Mouse (Mus musculus): ENCODE measurements at regions not wholly inside any gene's neighbourhood (a gene's known extent, or its start where the extent isn't known, plus 50 kb on each side); places are given as distances from the start of the nearest gene placed in this dataset.

DNA sequence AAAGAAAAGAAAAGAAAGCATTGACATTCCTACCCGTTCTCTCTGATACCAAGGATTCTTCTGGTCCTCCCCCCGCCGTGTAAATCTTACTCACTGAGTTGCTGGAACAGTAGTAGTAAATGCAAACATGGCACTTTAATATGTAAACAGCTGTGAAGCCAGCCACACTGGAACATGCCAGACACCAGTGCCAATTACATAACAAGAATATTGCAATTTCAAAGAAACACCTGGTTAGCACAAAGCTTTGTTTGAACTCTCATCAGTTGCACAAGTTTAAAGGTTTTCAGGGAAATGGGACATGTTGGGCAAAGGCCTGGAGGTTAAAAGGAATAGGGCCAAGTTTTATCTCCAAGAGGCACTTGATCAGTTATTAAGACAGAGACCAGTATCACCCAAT is 333.2 kb upstream of the Onecut1 start:
- TF ChIP-seq CTCF (IDR thresholded peaks at IDR 0.05; ENCODE audit: low read depth), result no peak
- TF ChIP-seq EP300 (IDR thresholded peaks at IDR 0.05; ENCODE audit: low read depth), result peak; percentile 87

Measured in liver, postnatal 0 days (tissue).